Mouse (Mus musculus): ENCODE data around the gene Acsl5.

DNA sequence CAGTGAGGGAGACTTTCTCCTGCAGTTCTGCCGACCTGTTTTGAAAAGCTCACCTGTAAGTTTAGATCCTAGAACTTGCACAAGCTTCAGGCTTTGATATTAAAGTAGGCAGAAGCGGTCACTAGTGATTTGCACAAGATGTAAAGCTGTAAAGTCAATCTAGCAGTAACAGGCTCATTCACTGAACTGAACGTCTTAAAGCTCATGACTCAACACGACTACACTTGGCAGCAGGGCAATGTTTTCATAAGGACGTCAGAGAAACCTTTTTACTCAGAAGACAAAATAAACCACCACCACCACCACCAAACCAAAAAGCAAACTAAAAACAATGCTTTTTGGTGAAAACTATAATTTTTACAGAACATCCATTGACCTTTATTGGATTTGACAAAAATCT is 46.2 kb downstream of the Acsl5 start:
- no peak for TF ChIP-seq POLR2A (IDR thresholded peaks at IDR 0.05; ENCODE audit: low read depth, low read length)
- TF ChIP-seq CTCF (IDR thresholded peaks at IDR 0.05; ENCODE audit: extremely low read depth, insufficient read length, insufficient replicate concordance, low read depth, low read length) = no peak
